Mouse (Mus musculus) 416B (cell line): ENCODE results near the gene Fam213a.

Source experiments
- DNase-seq: peaks from one replicate; pipeline ENCODE4 v3.0.0; 2011; ENCODE audit warnings: low read depth

Fam213a gene

DNA sequence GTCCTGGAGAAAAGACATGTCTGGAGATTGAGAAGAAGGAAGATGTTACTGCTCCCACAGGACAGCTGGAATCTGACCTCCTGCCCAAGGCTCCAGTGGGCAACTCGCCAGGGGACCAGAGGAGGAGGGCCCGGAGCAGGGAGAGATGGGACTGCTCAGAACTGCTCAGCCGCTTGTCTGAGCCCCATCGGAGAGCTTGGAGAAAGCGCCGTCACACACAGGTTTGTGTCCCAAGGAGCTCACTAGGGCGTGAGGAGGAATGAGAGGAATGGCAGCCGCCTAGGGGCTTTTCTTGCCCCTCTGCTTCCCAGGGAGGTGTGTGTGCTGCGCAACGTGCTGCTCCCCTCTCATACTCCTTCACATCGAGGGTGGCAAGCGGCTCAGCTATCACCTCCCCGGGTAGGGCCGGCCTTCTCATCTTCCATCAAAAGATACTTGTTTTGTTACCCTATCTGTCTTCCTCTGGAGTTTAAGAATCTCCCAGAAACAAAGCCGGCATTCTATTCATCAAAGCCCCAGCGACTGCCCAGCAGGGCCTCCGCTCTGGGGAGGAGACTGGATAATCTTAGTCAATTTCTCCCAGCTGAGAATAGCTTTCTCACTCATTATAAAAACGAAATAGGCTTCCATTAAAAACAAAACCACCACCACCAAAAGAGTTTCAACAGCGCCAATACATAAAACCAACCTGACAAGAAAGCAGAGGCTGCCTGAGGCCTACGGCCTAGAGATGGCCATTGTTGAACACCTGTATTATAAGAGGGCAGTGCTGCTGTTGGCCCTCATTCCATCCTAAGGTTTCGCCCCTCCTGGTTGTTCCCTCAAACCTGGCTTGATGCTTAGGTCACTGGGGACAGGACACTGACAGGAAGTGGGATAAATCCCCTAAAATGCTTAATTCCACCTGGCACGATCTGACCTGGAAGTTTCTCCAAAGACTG is 9.1 kb downstream of the Fam213a start:
- no peak for DNase-seq

DNA sequence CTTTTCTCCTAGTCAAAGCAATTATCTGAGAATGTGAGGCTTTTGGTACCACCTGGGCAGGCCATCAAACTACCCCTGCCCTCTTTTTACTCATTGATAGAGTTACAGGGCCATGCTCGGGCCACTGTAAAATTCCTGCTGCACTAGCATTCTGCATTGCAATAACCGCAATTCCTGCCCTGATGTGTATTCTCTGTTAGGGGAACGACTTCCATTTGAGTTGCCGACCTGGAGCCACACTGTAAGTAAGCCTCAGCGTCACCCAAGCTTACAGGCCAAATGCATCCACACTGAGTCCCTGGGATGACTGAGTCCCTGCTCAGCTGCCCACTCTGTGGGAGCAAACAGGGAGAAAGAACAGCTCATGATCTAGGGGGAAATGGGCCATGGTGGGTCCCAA is 12.0 kb downstream of the Fam213a start:
- DNase-seq = no peak

- no peak for DNase-seq
Observed at GRCm38 (mm10) chr14:41000801-41001200, 12.8 kb downstream of the Fam213a start.

DNA sequence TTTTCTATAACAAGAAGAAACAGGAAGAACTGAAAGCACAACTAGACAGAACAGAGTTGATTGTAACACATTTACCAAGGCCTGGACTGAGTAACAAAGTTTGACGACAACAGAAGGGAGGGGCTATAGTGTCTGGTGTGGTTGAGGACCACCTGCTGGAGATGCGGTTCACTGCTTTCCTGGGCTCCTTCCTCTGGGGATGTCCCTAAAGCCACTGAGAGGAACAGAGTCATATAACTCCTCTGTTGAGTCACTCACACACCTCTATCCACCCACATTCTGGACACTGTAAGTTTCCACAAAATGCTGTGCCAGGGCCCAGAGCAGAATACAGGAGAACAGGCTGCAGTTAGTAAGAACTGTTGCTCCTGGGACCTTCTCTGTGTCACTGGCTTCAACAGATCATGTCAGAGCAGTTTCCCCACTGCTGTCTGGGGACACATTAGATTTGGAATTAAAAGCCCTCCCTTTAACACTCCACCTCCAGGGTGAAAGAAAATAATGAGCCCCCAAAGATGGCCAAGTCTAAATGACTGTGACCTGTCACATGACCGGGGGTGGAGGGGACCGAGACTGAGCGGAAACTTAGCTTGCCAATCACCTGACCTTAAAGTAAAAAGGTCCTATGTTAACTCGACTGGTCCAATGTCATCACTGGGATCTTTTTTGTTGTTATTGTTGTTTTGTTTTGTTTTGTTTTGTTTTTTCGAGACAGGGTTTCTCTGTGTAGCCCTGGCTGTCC is 13.5 kb downstream of the Fam213a start:
- peak; percentile 40 for DNase-seq

GRCm38 (mm10) chr14:40996171-40996570 is 17.4 kb downstream of the Fam213a start:
- DNase-seq = no peak

- DNase-seq = peak; percentile 18
Observed at GRCm38 (mm10) chr14:40992464-40992863, 21.1 kb downstream of the Fam213a start.

- DNase-seq = no peak
Observed at GRCm38 (mm10) chr14:40988780-40989179, 24.8 kb downstream of the Fam213a start.

DNA sequence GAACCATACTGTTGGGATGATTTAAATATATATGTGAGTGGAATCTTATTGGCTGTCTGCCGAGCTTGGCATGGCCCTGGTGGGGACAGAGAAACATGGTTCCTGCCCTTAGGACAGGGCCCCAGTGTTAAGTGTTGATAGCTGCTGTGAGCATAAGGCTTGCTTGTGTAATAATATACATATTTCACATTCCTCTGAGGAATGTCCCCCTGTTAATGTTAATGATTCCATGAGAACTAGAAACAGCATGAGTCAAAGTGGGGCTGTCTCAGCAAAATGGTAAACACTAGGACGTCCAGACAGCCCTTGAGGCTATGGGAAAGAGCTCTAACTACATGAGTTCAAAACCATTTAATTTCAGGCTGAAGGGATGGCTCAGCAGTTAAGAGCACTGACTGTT is 26.4 kb downstream of the Fam213a start:
- DNase-seq = no peak

- DNase-seq = no peak
Observed at GRCm38 (mm10) chr14:40985635-40986034, 28.0 kb downstream of the Fam213a start.

GRCm38 (mm10) chr14:40979723-40980122 is 33.9 kb downstream of the Fam213a start:
- DNase-seq = no peak

GRCm38 (mm10) chr14:40979002-40979401 is 34.6 kb downstream of the Fam213a start:
- peak; percentile 66 for DNase-seq

DNA sequence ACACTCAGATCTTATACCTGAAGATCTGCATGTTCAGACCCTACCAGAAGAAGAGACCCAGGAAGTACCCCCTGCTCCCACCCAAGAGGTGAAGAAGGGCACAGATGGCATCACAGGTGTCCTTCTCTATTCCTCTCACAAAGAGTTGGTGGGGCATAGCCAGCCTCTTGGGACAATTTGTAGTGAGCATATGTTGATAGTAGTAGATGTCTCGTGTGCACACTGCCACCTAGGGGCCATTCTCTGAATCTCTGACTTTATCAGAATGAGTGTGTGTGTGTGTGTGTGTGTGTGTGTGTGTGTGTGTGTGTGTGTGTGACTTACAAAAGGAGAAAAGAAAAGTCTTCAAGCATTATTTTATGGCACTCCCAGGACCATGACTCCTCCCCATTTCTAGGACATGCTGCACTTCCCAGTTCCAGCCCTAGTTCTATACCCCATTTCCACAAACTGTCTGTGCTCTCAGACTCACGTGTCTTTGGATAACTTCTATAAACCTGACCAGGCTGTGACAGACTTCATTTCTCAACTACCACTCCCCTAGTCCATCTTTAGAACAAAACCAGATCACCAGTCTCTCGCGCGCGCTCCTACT is 38.4 kb downstream of the Fam213a start:
- DNase-seq = peak; percentile 85

DNA sequence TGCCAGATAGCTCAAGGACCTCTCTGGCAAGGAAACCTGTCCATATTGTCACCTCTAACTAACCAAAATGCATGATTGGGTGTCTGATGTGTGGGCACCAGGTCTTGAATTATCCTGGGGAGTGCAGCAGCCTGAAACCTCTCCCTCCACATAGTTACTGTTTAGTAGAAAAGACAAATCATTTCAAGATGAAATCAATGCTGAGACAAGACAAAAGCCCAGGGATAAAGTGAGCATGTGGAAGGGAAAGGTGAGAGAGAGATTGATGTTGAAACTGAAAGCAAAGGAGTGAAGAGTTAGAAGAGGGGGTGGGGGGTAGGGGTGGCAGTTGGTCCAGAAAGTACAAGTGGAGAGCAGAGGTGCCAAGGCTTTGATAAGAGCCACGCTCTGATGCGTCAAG is 45.5 kb downstream of the Fam213a start:
- DNase-seq = peak; percentile 29

GRCm38 (mm10) chr14:40967598-40967900 is 46.0 kb downstream of the Fam213a start:
- DNase-seq = no peak

DNA sequence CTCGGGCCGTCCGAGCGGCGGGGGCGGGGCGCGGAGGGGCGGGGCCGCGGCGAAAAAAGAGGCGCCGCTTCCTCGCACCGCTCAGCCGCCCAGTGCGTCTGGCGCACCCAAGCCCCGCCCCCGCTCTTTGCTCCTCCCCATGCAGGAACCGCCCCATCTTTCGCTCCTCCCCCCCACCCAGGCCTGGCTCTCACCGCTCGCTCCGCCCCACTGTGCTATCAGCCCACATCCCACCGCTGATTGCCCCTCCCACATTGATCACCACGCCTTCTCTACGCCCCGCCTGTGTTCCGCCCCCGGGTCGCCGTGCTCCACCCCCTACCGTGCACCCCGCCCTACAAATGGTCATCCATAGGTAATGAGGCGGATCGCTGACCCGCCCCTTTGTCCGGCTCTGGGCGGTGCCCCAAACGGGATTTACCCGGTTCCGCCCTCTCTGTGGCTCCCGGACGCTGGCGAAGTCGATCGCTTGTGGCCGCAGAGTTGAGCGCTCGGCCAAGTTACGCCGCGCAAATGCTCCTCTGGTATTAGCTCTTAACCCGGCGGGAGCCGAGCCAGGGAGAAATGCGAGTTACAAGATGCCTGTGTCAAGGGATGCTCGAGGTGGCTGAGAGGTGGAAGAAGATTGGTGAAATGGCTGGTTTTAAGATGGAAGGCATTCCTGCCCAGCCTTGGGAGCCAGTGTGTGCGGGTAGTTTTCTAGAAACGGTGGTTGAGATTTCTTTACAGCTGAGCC is 46.6 kb downstream of the Fam213a start:
- peak; percentile 98 for DNase-seq

DNA sequence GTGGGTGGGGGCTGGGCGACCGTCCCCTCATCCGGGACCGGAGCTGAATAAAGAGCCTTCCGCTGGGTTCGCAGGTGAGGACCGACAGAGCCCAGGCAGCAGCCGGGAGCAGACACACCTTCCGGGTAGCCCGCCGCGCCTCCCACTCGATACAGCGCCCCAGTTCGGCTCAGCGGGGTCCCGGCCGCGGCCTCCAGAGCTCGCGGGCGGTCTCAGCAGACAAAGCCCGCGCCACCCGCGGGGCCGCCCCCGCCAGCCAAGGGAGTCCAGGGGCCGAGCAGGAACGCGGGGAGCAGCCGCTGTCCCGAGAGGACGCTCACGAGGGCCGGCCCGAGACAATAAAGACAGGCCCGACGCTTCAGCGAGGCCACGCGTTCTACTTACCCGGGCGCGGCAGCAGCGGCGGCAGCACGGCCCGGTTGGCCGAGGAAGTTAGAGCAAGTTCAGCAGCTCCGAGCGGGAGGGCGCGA is 47.2 kb downstream of the Fam213a start, which contains the start of gene Tspan14:
TSS of gene Tspan14 (minus strand) at position 416 of the 470 bp plus-strand sequence.
- DNase-seq = no peak

DNA sequence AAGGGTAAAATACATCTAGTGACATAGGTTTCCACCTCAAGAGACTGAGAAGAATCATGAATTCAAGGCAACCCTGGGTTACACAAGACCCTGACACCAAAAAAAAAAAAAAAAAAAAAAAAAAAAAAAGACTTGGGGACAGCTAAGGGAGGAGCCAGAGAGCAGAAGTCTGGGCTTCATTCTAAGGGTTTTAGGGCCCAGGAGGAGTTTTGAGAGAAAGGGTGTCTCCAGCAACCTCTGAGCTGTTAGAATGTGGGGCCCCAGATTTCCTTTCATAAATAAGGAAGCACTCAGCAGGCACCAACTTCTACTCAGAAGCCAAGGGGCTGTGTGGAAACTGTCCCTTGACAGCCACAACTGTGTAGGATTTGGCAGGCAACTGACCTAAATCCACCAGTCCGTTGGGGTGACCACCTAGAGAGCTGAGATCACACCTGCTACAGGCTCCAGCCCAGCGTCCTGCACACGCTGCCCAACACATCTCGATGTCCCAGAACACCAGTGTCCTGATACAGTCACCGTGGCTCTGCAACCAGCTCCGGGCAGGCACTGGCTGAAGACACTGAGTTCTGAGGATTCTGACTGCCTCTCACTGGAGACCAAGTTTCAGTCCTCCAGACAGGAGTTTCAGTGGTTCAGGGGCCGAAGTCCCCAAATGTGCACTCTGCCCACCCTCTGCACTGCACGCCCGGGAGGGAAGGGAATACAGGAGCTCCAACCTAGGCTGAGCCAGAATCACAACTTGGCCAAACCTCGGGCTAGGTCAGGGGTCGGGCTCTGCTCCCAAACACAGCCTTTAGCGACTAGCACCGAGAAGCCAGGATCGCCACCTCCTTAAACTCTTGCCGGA is 47.9 kb downstream of the Fam213a start:
- peak; percentile 84 for DNase-seq

GRCm38 (mm10) chr14:40964881-40965280 is 48.7 kb downstream of the Fam213a start:
- DNase-seq = no peak

DNA sequence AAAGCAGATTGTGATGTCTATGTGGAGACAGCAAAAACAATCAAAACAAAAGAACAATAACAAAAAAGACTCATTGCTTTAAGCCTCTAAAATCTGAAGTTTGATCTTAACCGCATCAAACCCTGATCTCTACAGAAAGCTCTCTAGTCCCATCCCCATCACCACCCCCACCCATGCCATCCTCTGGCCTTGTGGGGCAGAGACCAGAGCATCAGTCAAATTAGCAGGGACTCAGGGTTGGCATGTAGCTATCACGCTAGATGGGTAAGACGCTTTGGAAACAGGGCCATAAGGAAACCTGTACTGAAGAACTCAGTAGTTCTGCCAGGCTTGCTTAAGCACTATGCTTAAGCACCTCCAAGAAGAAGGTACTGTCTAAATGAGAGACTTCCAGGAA is 49.4 kb downstream of the Fam213a start:
- no peak for DNase-seq

DNA sequence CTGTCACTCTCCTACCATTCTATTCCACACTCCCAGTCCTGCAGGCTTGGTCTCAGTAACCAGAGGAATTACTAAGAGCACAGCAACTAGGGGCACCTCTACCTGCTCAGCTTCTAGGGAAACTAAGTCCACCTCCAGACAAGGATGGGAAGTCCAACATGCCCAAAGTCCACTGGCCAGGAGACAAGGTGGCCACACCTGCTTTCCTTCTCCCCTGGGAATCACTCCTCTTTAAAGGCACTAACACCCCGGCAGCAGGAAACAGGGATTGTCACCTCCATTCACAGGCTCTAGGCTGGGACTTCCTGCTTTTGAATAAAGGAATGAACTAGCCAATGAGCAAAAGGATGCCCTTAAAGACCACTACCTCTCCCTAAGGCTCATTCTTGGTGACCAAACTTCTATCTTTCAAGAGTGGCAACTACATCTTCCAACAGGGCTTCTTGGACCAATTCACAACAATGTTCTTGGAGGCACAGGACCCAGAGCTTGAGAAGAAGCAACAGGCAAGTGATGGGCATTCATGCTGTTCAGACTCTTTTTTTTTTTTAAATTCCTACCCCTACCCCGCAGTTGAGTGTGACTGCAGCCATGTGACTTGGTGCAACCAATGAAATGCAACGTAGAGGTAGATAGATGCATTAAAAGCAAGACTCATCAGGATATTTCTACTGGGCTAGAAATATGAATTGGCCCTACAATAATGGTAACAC is 49.9 kb downstream of the Fam213a start:
- DNase-seq = no peak
